In the genomic region with DNA sequence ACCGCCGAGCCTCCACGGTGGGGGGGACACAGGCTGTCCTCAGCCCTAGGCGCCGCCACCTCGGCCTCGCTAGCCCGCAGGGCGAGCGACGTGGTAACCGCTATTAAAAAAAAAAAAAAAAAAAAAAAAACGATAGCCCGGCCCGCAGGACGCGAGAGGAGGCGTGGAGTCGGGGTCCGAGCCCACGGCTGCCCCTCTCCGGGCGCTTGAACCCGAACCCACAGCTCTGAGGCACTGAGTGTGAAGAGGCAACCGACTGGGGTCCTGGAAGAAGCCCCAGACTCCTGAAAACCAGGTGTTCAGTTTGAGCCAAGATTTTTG, we compare ENCODE assay signal across 7 mouse cellular contexts. TPM values are rescaled to one million over a fixed set of nuclear protein-coding genes. Genes with fewer than 3 reads are reported as not detected.
DNase-seq lines count a peak whose midpoint lies in the region; ATAC-seq and TF ChIP-seq lines count a peak whose summit lies in the region.

No protein-coding gene starts in this region.

- H3K9me3 ChIP-seq in lung, embryonic 15.5 days = no peaks in the 10 kb centered on the region
- no peaks in the 10 kb centered on the region for H3K9me3 ChIP-seq in limb, embryonic 11.5 days (ENCODE audit: control insufficient read depth, low read length)

- WGBS in lung, embryonic 15.5 days = under 1% methylated on average over 23 of the region's 25 CpGs
- 0% methylated on average over 24 of the region's 25 CpGs for WGBS in limb, embryonic 11.5 days
- under 1% methylated on average over 25 of the region's 25 CpGs for WGBS in small intestine, adult 2 months

- H3K4me2 ChIP-seq in lung, embryonic 15.5 days = peak overlapping the region; percentile 60
- H3K4me2 ChIP-seq in limb, embryonic 11.5 days (ENCODE audit: low read depth, severe bottlenecking) = peak overlapping the region; percentile 69

- no peak for TF ChIP-seq POLR2A in small intestine, adult 2 months (IDR thresholded peaks at IDR 0.05; ENCODE audit: low read depth, low read length)

- H3K4me3 ChIP-seq in lung, embryonic 15.5 days = peak overlapping the region; percentile 89
- H3K4me3 ChIP-seq in limb, embryonic 11.5 days (ENCODE audit: low read depth, low read length) = peak overlapping the region; percentile 76
- peak overlapping the region; percentile 92 for H3K4me3 ChIP-seq in small intestine, adult 2 months (ENCODE audit: low read depth, low read length)

- peaks cover 20% of the 10 kb centered on the region for H3K4me1 ChIP-seq in lung, embryonic 15.5 days
- no peaks in the 10 kb centered on the region for H3K4me1 ChIP-seq in limb, embryonic 11.5 days (ENCODE audit: control insufficient read depth, insufficient read depth, low read length)
- H3K4me1 ChIP-seq in small intestine, adult 2 months (ENCODE audit: control insufficient read depth, insufficient read depth, insufficient read length, low read length) = peaks cover 10% of the 10 kb centered on the region; the same call in 1 of the 2 replicates

- peak overlapping the region; percentile 85 for H3K9ac ChIP-seq in lung, embryonic 15.5 days
- H3K9ac ChIP-seq in limb, embryonic 11.5 days (ENCODE audit: low read length) = peak overlapping the region; percentile 81

- TF ChIP-seq CTCF in small intestine, adult 2 months (IDR thresholded peaks at IDR 0.05; ENCODE audit: extremely low read depth, insufficient read length, insufficient replicate concordance, low read depth, low read length) = no peak

- peak; percentile 88 for ATAC-seq in lung, embryonic 15.5 days (ENCODE audit: borderline replicate concordance, extremely low read depth, low FRiP score, low TSS enrichment)
- peak; percentile 23 for ATAC-seq in erythroblast, adult 5-6 weeks (replicated peaks; ENCODE audit: low FRiP score, poor library complexity, severe bottlenecking)
- ATAC-seq in limb, embryonic 11.5 days (ENCODE audit: insufficient number of reproducible peaks, low FRiP score, low TSS enrichment, low read depth) = 0 out of 2 replicates have a peak, but pooled peaks have one; percentile 19

- H3K36me3 ChIP-seq in lung, embryonic 15.5 days = no peaks in the 10 kb centered on the region
- H3K36me3 ChIP-seq in limb, embryonic 11.5 days (ENCODE audit: control insufficient read depth, insufficient read depth, low read length) = no peaks in the 10 kb centered on the region
- H3K36me3 ChIP-seq in small intestine, adult 2 months (ENCODE audit: control insufficient read depth, insufficient read depth, low read length) = no peaks in the 10 kb centered on the region; the same call in none of the 2 replicates

- no peaks in the 10 kb centered on the region for H3K27me3 ChIP-seq in lung, embryonic 15.5 days
- no peaks in the 10 kb centered on the region for H3K27me3 ChIP-seq in limb, embryonic 11.5 days (ENCODE audit: control insufficient read depth, insufficient read depth, low read length)
- no peaks in the 10 kb centered on the region for H3K27me3 ChIP-seq in small intestine, adult 2 months (ENCODE audit: control insufficient read depth, insufficient read depth, low read length)

- no peak for DNase-seq in lung, postnatal 10 days
- no peak for DNase-seq in limb, embryonic 11.5 days (ENCODE audit: low spot score)
- no peak for DNase-seq in cerebellum, adult 9-10 months
- no peak for DNase-seq in urinary bladder, postnatal 14 days (ENCODE audit: low spot score)

- peak overlapping the region; percentile 89 for H3K27ac ChIP-seq in lung, embryonic 15.5 days
- peak overlapping the region; percentile 81 for H3K27ac ChIP-seq in limb, embryonic 11.5 days (replicated peaks; ENCODE audit: low read depth, low read length)
- H3K27ac ChIP-seq in small intestine, adult 2 months (ENCODE audit: insufficient read depth, low read depth, low read length) = peak overlapping the region; percentile 74

RNA-seq across cellular contexts. Expression of gene Snx25, which starts 11.9 kb away (rescaled TPM):
- polyA plus RNA-seq in lung, embryonic 15.5 days (2015; fragmentation: Nextera tagmentation; extraction: Ambion mirVana) = 8.1 and 9.7 TPM in 2 replicates
- 6.9 and 8.4 TPM in 2 replicates for total RNA-seq in erythroblast, adult 5-6 weeks (2015; ENCODE audit: low replicate concordance)
- 4.3 and 10.1 TPM in 2 replicates for total RNA-seq in erythroblast, adult 5-6 weeks (2017; ENCODE audit: low replicate concordance)
- 5.4 and 6.5 TPM in 2 replicates for polyA plus RNA-seq in limb, embryonic 11.5 days (2014; fragmentation: Nextera tagmentation; extraction: Ambion mirVana)
- 4.8 and 10.9 TPM in 2 replicates for polyA plus RNA-seq in small intestine, adult 2 months (2012; rRNA removed)

RNA-seq across cellular contexts. Expression of gene Cfap97, which starts 12.3 kb away (rescaled TPM):
- 25.9 and 26.5 TPM in 2 replicates for polyA plus RNA-seq in lung, embryonic 15.5 days (2015; fragmentation: Nextera tagmentation; extraction: Ambion mirVana)
- 14.6 and 15.4 TPM in 2 replicates for total RNA-seq in erythroblast, adult 5-6 weeks (2015; ENCODE audit: low replicate concordance)
- 5.0 and 5.3 TPM in 2 replicates for total RNA-seq in erythroblast, adult 5-6 weeks (2017; ENCODE audit: low replicate concordance)
- polyA plus RNA-seq in limb, embryonic 11.5 days (2014; fragmentation: Nextera tagmentation; extraction: Ambion mirVana) = 24.5 and 25.8 TPM in 2 replicates
- polyA plus RNA-seq in small intestine, adult 2 months (2012; rRNA removed) = 0.71 and 1.7 TPM in 2 replicates

RNA-seq across cellular contexts. Expression of gene Slc25a4, which starts 47.3 kb away (rescaled TPM):
- 450 and 462 TPM in 2 replicates for polyA plus RNA-seq in lung, embryonic 15.5 days (2015; fragmentation: Nextera tagmentation; extraction: Ambion mirVana)
- total RNA-seq in erythroblast, adult 5-6 weeks (2015; ENCODE audit: low replicate concordance) = 10.7 and 12.9 TPM in 2 replicates
- total RNA-seq in erythroblast, adult 5-6 weeks (2017; ENCODE audit: low replicate concordance) = 10.6 and 15.1 TPM in 2 replicates
- 461 and 472 TPM in 2 replicates for polyA plus RNA-seq in limb, embryonic 11.5 days (2014; fragmentation: Nextera tagmentation; extraction: Ambion mirVana)
- polyA plus RNA-seq in small intestine, adult 2 months (2012; rRNA removed) = 60.8 and 68.8 TPM in 2 replicates

Comparison
In these comparisons a context has a peak if more than half of its experiments do, and no peak if none do; other contexts are left out.
1. ATAC-seq: peak in every context shown above with its lines; median percentile 88 in lung, embryonic 15.5 days; 23 in erythroblast, adult 5-6 weeks; 19 in limb, embryonic 11.5 days.